Mouse (Mus musculus) stomach, embryonic 15.5 days (tissue): ENCODE measurements around the gene Strada. TPM values are rescaled to one million over a fixed set of nuclear protein-coding genes. Genes with fewer than 3 reads are reported as not detected.
"Not testable (repeated sequence)": the region's sequence is repeated elsewhere in the genome, so short reads cannot be mapped to it uniquely, and the experiment has no call there.

ENCODE experiments used
- ATAC-seq: fragments of 200-750 bp; cut with Nextera tagmentation; 2 replicates; pipeline ENCODE4 v1.8.0; 2017; ENCODE audit warnings: low read depth, moderate number of reproducible peaks, moderate TSS enrichment; ENCODE audit not compliant: insufficient read depth, low FRiP score
- H3K27ac ChIP-seq: fragments of 300-500 bp; sonication (generic); 2 replicates; pipeline ENCODE4 v1.5.1; 2015; ENCODE audit warnings: mild to moderate bottlenecking, inconsistent platforms
- H3K27me3 ChIP-seq: fragments of 300-500 bp; sonication (generic); replicated peaks from 2 replicates; pipeline ENCODE4 v1.6.1; 2015; ENCODE audit warnings: inconsistent platforms
- H3K36me3 ChIP-seq: fragments of 300-500 bp; sonication (generic); 2 replicates; pipeline ENCODE4 v1.6.1; 2015; ENCODE audit warnings: inconsistent platforms
- H3K4me1 ChIP-seq: fragments of 300-500 bp; sonication (generic); 2 replicates; pipeline ENCODE4 v1.6.1; 2015; ENCODE audit warnings: inconsistent platforms
- H3K4me2 ChIP-seq: fragments of 300-500 bp; sonication (generic); 2 replicates; pipeline ENCODE4 v1.6.1; 2015; ENCODE audit warnings: mild to moderate bottlenecking, inconsistent platforms
- H3K4me3 ChIP-seq: fragments of 300-500 bp; sonication (generic); replicated peaks from 2 replicates; pipeline ENCODE4 v1.5.1; 2015; ENCODE audit warnings: inconsistent platforms
- H3K9ac ChIP-seq: fragments of 300-500 bp; sonication (generic); 2 replicates; pipeline ENCODE4 v1.6.1; 2015; ENCODE audit warnings: inconsistent platforms
- H3K9me3 ChIP-seq: fragments of 300-500 bp; sonication (generic); 2 replicates; pipeline ENCODE4 v1.6.1; 2016; ENCODE audit warnings: inconsistent platforms
- WGBS: fragments of 180-500 bp; shearing (Covaris S2); methylation state at CpG from one replicate; pipeline ENCODE4 v1.1.7; 2015; 5-methylcytosine and 5-hydroxymethylcytosine counted together
- polyA plus RNA-seq: library from polyadenylated mRNA; unstranded; fragments of >200 nt; fragmentation: Nextera tagmentation; extraction: Ambion mirVana; gene quantifications from 2 replicates; pipeline ENCODE4 v1.2.1, GENCODE M21; 2015

The Strada gene
- polyA plus RNA-seq, 1 experiment from 2014 or later, result 16.7 TPM

DNA sequence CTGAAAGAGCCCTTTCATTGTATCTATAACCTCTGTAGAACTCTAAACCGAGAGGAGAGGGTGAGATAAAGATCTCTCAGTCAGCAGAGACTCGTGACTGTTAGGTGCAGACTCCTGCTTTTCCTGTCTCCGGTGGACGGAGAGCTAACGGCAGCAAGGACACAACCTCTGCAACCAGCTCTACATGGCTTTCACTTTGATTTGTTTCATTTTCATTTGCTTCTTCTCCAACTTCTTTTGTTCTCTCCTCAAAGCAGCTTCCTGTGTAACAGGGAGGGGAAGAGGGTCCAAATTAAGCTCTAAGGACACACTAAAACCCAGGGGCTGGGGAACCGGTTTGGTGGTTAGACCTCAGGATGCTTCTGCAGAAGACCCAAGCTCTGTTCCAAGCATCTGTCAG is 1.2 kb downstream of the Strada start:
- WGBS, result 76% methylated on average over 6 of the region's 6 CpGs
- Histone ChIP-seq H3K4me3 (no peak overlapping the region), H3K36me3 (peaks cover 50% of the 10 kb centered on the region)

GRCm38 (mm10) chr11:106199997-106200396 is 2.0 kb downstream of the Strada start:
- not testable (repeated sequence) for H3K27ac ChIP-seq, ATAC-seq, H3K4me3 ChIP-seq, H3K9me3 ChIP-seq, H3K27me3 ChIP-seq, H3K4me2 ChIP-seq, H3K9ac ChIP-seq, H3K4me1 ChIP-seq
- WGBS, result 91% methylated on average over 7 of the region's 7 CpGs
- H3K36me3 ChIP-seq, result peaks cover 48% of the 10 kb centered on the region

More for the DNA sequence above, 1.2 kb downstream of the Strada start:
- H3K9me3 ChIP-seq, result no peaks in the 10 kb centered on the region
- no peak for ATAC-seq
- no peak overlapping the region for H3K9ac ChIP-seq
- no peaks in the 10 kb centered on the region for H3K27me3 ChIP-seq
- no peaks in the 10 kb centered on the region for H3K4me1 ChIP-seq
- H3K4me2 ChIP-seq, result no peak overlapping the region
- no peak overlapping the region for H3K27ac ChIP-seq

- no peak overlapping the region for H3K4me2 ChIP-seq
- H3K4me1 ChIP-seq, result 0 out of 2 replicates have a peak, but pooled peaks cover 2% of the 10 kb centered on the region
- no peaks in the 10 kb centered on the region for H3K9me3 ChIP-seq
- no peak for ATAC-seq
- H3K4me3 ChIP-seq, result no peak overlapping the region
- H3K36me3 ChIP-seq, result peaks cover 37% of the 10 kb centered on the region
- no peak overlapping the region for H3K27ac ChIP-seq
- no peak overlapping the region for H3K9ac ChIP-seq
- WGBS, result 72% methylated on average over 4 of the region's 4 CpGs
- no peaks in the 10 kb centered on the region for H3K27me3 ChIP-seq
These were observed 3.7 kb downstream of the Strada start for GRCm38 (mm10) chr11:106198277-106198676.

- no peak overlapping the region for H3K4me3 ChIP-seq
- no peak overlapping the region for H3K9ac ChIP-seq
- H3K27ac ChIP-seq, result no peak overlapping the region
- no peaks in the 10 kb centered on the region for H3K27me3 ChIP-seq
- no peaks in the 10 kb centered on the region for H3K9me3 ChIP-seq
- H3K4me2 ChIP-seq, result no peak overlapping the region
- no peak for ATAC-seq
- H3K4me1 ChIP-seq, result peaks cover 2% of the 10 kb centered on the region; the same call in 1 of the 2 replicates
- H3K36me3 ChIP-seq, result peaks cover 17% of the 10 kb centered on the region; the same call in 1 of the 2 replicates
These were observed 6.6 kb downstream of the Strada start for GRCm38 (mm10) chr11:106195341-106195740.

- no peak overlapping the region for H3K4me2 ChIP-seq
- no peak overlapping the region for H3K4me3 ChIP-seq
- ATAC-seq, result no peak
- no peak overlapping the region for H3K27ac ChIP-seq
- H3K4me1 ChIP-seq, result peaks cover 5% of the 10 kb centered on the region; the same call in 1 of the 2 replicates
- H3K36me3 ChIP-seq, result peaks cover 17% of the 10 kb centered on the region; the same call in 1 of the 2 replicates
- H3K27me3 ChIP-seq, result no peaks in the 10 kb centered on the region
- H3K9me3 ChIP-seq, result no peaks in the 10 kb centered on the region
- H3K9ac ChIP-seq, result no peak overlapping the region
- 91% methylated on average over 7 of the region's 7 CpGs for WGBS
These were observed 7.1 kb downstream of the Strada start for GRCm38 (mm10) chr11:106194891-106195290.

GRCm38 (mm10) chr11:106194155-106194541 is 7.8 kb downstream of the Strada start:
- peak overlapping the region; percentile 77 for H3K4me3 ChIP-seq
- ATAC-seq, result no peak
- peaks cover 17% of the 10 kb centered on the region; the same call in 1 of the 2 replicates for H3K36me3 ChIP-seq
- WGBS, result 29% methylated on average over 3 of the region's 3 CpGs
- H3K9ac ChIP-seq, result peak overlapping the region; percentile 37
- no peaks in the 10 kb centered on the region for H3K9me3 ChIP-seq
- peaks cover 5% of the 10 kb centered on the region; the same call in 1 of the 2 replicates for H3K4me1 ChIP-seq
- H3K27ac ChIP-seq, result peak overlapping the region; percentile 76
- H3K27me3 ChIP-seq, result no peaks in the 10 kb centered on the region
- H3K4me2 ChIP-seq, result peak overlapping the region; percentile 66

DNA sequence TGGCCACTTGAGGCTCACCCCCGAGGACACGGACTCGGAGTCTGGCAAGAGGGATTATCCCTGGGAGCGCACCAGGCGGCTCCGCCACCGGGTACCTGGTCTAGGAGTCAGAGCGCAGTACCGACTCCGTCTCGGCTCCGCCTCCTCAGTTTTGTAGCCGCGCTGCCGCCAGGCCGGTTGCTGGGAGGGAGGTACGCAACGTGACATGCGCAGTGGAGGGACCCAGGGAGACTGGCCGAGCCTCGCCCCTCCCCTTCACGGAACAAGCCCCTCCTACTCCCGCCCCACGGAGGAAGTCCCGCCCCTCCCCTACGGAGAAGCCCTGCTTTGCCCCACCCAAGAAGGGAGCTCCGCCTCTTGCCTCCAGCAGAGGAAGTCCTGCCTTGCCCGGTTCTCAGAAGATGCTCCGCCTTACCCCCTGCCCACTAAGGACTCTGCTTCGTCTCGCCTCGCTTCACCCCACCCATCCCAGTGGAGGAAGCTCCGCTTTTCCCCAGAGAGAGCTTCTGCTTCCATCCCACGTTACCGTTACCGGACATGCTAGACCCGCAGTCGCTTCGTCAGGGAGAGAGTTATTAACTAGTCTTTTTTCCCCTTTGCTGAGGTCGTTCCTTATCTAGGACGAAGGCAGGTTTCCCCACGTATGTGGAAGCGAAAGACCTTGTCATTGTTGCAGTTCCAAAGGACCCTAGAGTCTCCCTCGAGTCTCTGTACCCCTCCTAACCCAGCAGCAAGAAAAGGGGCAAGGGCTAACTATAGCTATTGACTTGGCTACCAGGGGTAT is 8.4 kb downstream of the Strada start:
- under 1% methylated on average over 42 of the region's 44 CpGs for WGBS
- peak overlapping the region; percentile 66 for H3K4me2 ChIP-seq
- H3K9ac ChIP-seq, result peak overlapping the region; percentile 75
- H3K27ac ChIP-seq, result peak overlapping the region; percentile 88
- peaks cover 17% of the 10 kb centered on the region; the same call in 1 of the 2 replicates for H3K36me3 ChIP-seq
- peaks cover 5% of the 10 kb centered on the region; the same call in 1 of the 2 replicates for H3K4me1 ChIP-seq
- no peaks in the 10 kb centered on the region for H3K9me3 ChIP-seq
- peak; percentile 98 for ATAC-seq
- no peaks in the 10 kb centered on the region for H3K27me3 ChIP-seq
- H3K4me3 ChIP-seq, result peak overlapping the region; percentile 77

DNA sequence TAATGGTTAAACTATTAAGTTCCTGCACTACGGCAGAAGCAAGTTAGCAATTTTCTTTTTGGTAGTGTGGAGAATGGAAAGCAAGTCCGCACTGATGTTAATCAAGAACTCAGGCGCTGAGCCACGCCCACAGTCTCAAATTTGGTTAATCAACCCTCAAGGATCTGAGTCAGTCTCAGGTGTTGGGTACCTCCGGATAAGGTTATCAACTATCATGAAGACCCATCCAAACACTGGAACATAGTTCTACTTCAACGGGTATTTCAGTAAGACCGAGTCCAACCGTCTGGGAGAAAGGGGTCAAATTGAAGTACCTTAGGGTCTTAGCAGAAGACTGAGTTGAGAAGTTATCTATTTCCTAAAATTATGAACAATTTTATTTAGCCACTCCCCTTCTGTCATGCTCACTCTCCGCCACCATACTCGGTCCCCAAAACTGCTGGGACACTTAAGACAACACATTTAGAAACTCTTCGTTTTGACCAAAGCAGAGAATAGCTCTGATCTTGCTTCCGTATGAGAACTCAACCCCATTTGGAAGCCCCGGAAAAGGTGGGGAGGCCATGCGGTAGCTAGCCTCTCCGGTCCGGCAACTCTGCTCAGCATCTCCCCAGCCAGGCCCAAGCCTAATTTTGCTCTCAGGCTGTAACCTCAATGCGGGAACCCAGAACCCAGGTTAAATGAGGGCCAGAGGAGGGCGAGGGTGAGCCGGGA is 9.2 kb downstream of the Strada start:
- ATAC-seq, result peak; percentile 36
- Histone ChIP-seq H3K27ac (peak overlapping the region; percentile 88), H3K27me3 (no peaks in the 10 kb centered on the region), H3K4me2 (peak overlapping the region; percentile 66), H3K4me3 (peak overlapping the region; percentile 77), H3K36me3 (0 out of 2 replicates have a peak, but pooled peaks cover 13% of the 10 kb centered on the region), H3K4me1 (peaks cover 5% of the 10 kb centered on the region; the same call in 1 of the 2 replicates), H3K9ac (peak overlapping the region; percentile 75), H3K9me3 (no peaks in the 10 kb centered on the region)
- 9% methylated on average over 19 of the region's 19 CpGs for WGBS

DNA sequence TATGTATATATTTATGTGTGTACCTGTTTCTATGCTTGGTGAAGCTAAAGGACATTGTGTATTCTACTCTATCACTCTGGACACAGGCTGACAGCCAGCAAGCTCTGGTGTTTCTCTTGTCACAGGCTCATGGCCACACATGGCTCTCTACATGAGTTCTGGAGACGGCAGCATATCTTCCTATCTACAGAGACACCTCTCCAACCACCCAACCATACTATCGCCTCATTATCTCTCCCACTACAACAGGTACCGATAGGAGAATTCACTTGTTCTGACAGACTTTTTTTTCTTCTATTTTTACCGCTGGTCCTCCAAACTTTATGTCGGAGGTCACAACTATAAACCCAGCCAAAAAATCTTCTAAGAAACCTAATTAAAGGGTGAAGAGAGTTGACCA is 9.7 kb downstream of the Strada start:
- Histone ChIP-seq H3K36me3 (0 out of 2 replicates have a peak, but pooled peaks cover 8% of the 10 kb centered on the region), H3K27ac (no peak overlapping the region), H3K4me2 (peak overlapping the region; percentile 66), H3K4me1 (peaks cover 5% of the 10 kb centered on the region; the same call in 1 of the 2 replicates), H3K9me3 (no peaks in the 10 kb centered on the region), H3K27me3 (no peaks in the 10 kb centered on the region), H3K4me3 (peak overlapping the region; percentile 77), H3K9ac (no peak overlapping the region)
- no peak for ATAC-seq
- 75% methylated on average over 5 of the region's 5 CpGs for WGBS

GRCm38 (mm10) chr11:106191716-106192115 is 10.3 kb downstream of the Strada start:
- Histone ChIP-seq H3K27me3 (no peaks in the 10 kb centered on the region), H3K4me1 (peaks cover 5% of the 10 kb centered on the region; the same call in 1 of the 2 replicates), H3K9ac (no peak overlapping the region), H3K9me3 (no peaks in the 10 kb centered on the region), H3K4me2 (no peak overlapping the region), H3K4me3 (no peak overlapping the region), H3K36me3 (0 out of 2 replicates have a peak, but pooled peaks cover 3% of the 10 kb centered on the region), H3K27ac (no peak overlapping the region)
- WGBS, result 92% methylated on average over 3 of the region's 3 CpGs
- no peak for ATAC-seq

GRCm38 (mm10) chr11:106187326-106187725 is 14.6 kb downstream of the Strada start:
- H3K9me3 ChIP-seq, result no peaks in the 10 kb centered on the region
- H3K9ac ChIP-seq, result no peak overlapping the region
- H3K27ac ChIP-seq, result no peak overlapping the region
- H3K4me3 ChIP-seq, result no peak overlapping the region
- no peak for ATAC-seq
- H3K36me3 ChIP-seq, result no peaks in the 10 kb centered on the region
- 92% methylated on average over 4 of the region's 4 CpGs for WGBS
- 0 out of 2 replicates have a peak, but pooled peaks cover 3% of the 10 kb centered on the region for H3K4me1 ChIP-seq
- no peaks in the 10 kb centered on the region for H3K27me3 ChIP-seq
- H3K4me2 ChIP-seq, result no peak overlapping the region

DNA sequence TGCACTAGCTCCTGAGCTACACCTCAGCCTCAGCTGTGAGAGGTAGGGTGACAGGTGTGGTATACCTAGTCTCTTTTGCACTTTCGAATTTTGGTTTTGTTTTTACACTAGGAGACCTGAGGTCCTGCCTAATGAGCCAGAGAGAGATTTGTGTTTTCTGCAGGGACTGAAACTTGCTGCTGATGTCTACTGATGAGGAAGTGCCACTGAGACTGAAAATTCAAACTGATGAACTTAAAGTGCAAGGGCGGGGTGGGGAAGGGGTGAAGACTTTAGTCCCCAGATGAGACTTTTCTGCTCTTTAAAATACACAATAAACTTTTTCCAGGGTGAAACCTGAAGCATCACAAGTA is 21.5 kb downstream of the Strada start:
- no peak for ATAC-seq
- Histone ChIP-seq H3K4me2 (no peak overlapping the region), H3K27me3 (no peaks in the 10 kb centered on the region), H3K4me1 (no peaks in the 10 kb centered on the region), H3K9ac (no peak overlapping the region), H3K27ac (no peak overlapping the region), H3K36me3 (0 out of 2 replicates have a peak, but pooled peaks cover 3% of the 10 kb centered on the region), H3K9me3 (no peaks in the 10 kb centered on the region), H3K4me3 (no peak overlapping the region)
- WGBS, result 92% methylated on average over 2 of the region's 2 CpGs
